In the genomic region with DNA sequence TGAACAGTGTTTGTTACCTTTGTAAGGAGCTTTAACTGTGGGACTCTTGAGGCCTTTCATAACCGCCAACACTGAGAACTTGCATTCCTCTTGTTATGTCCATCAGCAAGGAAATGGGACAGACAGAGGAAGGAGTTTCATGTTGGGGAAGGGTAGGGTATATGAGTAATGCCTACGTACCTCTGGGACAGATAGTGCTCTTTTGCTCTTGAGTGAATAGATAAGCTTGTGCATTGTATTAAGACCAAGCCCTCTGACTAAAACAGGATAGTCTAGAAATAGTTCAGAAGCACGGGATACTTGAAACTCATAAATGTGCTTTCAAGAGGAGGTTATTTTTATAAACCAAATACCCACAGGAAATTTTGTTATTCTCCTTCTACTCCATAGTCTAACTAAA, we compare ENCODE assay signal across 22 mouse cellular contexts.
DNase-seq lines count a peak whose midpoint lies in the region; ATAC-seq and TF ChIP-seq lines count a peak whose summit lies in the region.
"Had no signal": no experiment of that assay in that cellular context is flagged by ENCODE, and none has a peak within 500 bp of the region (broad histone marks: within the 10 kb centered on the region; RNA-seq: fewer than 3 reads in every experiment).

No protein-coding gene starts in this region.

- no peak overlapping the region for H3K9ac ChIP-seq in heart, adult 2 months (ENCODE audit: low read depth, low read length)
- no peak overlapping the region for H3K9ac ChIP-seq in lung, embryonic 14.5 days
- H3K9ac ChIP-seq in heart, embryonic 14.5 days (ENCODE audit: low read length): no peak overlapping the region
- H3K9ac ChIP-seq: embryonic facial prominence, embryonic 15.5 days; hindbrain, embryonic 14.5 days; intestine, embryonic 15.5 days had no signal

- H3K36me3 ChIP-seq in heart, adult 2 months (ENCODE audit: control insufficient read depth, insufficient read depth, low read length): peaks cover 11% of the 10 kb centered on the region
- H3K36me3 ChIP-seq in lung, embryonic 14.5 days (ENCODE audit: insufficient read depth): no peaks in the 10 kb centered on the region
- H3K36me3 ChIP-seq in heart, embryonic 14.5 days (ENCODE audit: control insufficient read depth, insufficient read depth, low read length): no peaks in the 10 kb centered on the region
- H3K36me3 ChIP-seq in myocyte (ENCODE audit: control insufficient read depth, insufficient read depth): no peaks in the 10 kb centered on the region
- H3K36me3 ChIP-seq: embryonic facial prominence, embryonic 15.5 days; forebrain, embryonic 10.5 days; hindbrain, embryonic 10.5 days; intestine, embryonic 15.5 days had no signal

- TF ChIP-seq EP300 in heart, adult 2 months (IDR thresholded peaks at IDR 0.05; ENCODE audit: insufficient read depth, low read depth, low read length): no peak

- ATAC-seq in lung, embryonic 14.5 days (ENCODE audit: insufficient read depth): no peak
- no peak for ATAC-seq in heart, embryonic 14.5 days (ENCODE audit: insufficient number of reproducible peaks, insufficient read depth, low FRiP score, low read depth)
- ATAC-seq: forebrain, embryonic 14.5 days; intestine, embryonic 15.5 days had no signal

- TF ChIP-seq CTCF in heart, adult 2 months (IDR thresholded peaks at IDR 0.05): no peak
- no peak for TF ChIP-seq CTCF in lung, embryonic 14.5 days (IDR thresholded peaks at IDR 0.05; ENCODE audit: low read depth)

- no peak overlapping the region for H3ac ChIP-seq in myocyte (ENCODE audit: control insufficient read depth, insufficient read length)

- H3K79me2 ChIP-seq in heart, adult 2 months (replicated peaks; ENCODE audit: control insufficient read depth, insufficient read depth, low read length): no peaks in the 10 kb centered on the region
- no peaks in the 10 kb centered on the region for H3K79me2 ChIP-seq in myocyte (ENCODE audit: control insufficient read depth, insufficient read depth)

- H3K27me3 ChIP-seq in heart, adult 2 months (ENCODE audit: control insufficient read depth, insufficient read depth, low read length): no peaks in the 10 kb centered on the region
- no peaks in the 10 kb centered on the region for H3K27me3 ChIP-seq in lung, embryonic 14.5 days (ENCODE audit: insufficient read depth, low read length)
- H3K27me3 ChIP-seq in heart, embryonic 14.5 days (ENCODE audit: control insufficient read depth, insufficient read depth, low read length): no peaks in the 10 kb centered on the region
- H3K27me3 ChIP-seq in myocyte (ENCODE audit: control insufficient read depth, insufficient read depth, insufficient read length): no peaks in the 10 kb centered on the region
- H3K27me3 ChIP-seq: embryonic facial prominence, embryonic 15.5 days; intestine, embryonic 15.5 days had no signal

- no peak overlapping the region for H3K4me3 ChIP-seq in heart, adult 2 months
- H3K4me3 ChIP-seq in lung, embryonic 14.5 days (ENCODE audit: low read depth, low read length): no peak overlapping the region
- H3K4me3 ChIP-seq in heart, embryonic 14.5 days (ENCODE audit: control insufficient read depth in 1 of 2, insufficient read depth in 1 of 2, low read depth in 1 of 2, low read length in 2 of 2): no peak overlapping the region
- H3K4me3 ChIP-seq in myocyte: no peak overlapping the region
- H3K4me3 ChIP-seq: embryonic facial prominence, embryonic 15.5 days; erythroblast, embryonic 14.5 days; forebrain, embryonic 10.5 days; gastrocnemius, adult 2 months; hindbrain, embryonic 10.5 days; intestine, embryonic 15.5 days had no signal

- H3K9me3 ChIP-seq in lung, embryonic 14.5 days (ENCODE audit: low read depth, low read length): no peaks in the 10 kb centered on the region
- no peaks in the 10 kb centered on the region for H3K9me3 ChIP-seq in heart, embryonic 14.5 days (ENCODE audit: control insufficient read depth, low read length)
- H3K9me3 ChIP-seq: embryonic facial prominence, embryonic 15.5 days; forebrain, embryonic 10.5 days; hindbrain, embryonic 10.5 days; intestine, embryonic 15.5 days had no signal

- peaks cover 9% of the 10 kb centered on the region for H3K4me1 ChIP-seq in heart, adult 2 months (ENCODE audit: control insufficient read depth, insufficient read depth, low read length)
- no peaks in the 10 kb centered on the region for H3K4me1 ChIP-seq in lung, embryonic 14.5 days (ENCODE audit: insufficient read depth)
- H3K4me1 ChIP-seq in heart, embryonic 14.5 days (ENCODE audit: control insufficient read depth in 2 of 2, insufficient read depth in 2 of 2, low read length in 2 of 2): peaks cover 11 to 47% of the 10 kb centered on the region in 2 experiments
- H3K4me1 ChIP-seq: embryonic facial prominence, embryonic 15.5 days; forebrain, embryonic 10.5 days; hindbrain, embryonic 10.5 days; intestine, embryonic 15.5 days had no signal

- no peak for DNase-seq in heart, adult 2 months
- DNase-seq in heart, postnatal 14 days: no peak
- no peak for DNase-seq in lung, embryonic 14.5 days
- no peak for DNase-seq in lung, postnatal 4 days
- no peak for DNase-seq in gastrocnemius, postnatal 14 days
- DNase-seq in adipocyte (ENCODE audit: low spot score): no peak
- DNase-seq: adrenal gland, postnatal 14 days; cerebellum, adult 18-20 months; cerebellum, adult 9-11 months; cerebellum, postnatal 36 days; gastrocnemius, adult 2 months; gastrocnemius, postnatal 36 days; kidney, adult 18-20 months had no signal

- intact Hi-C loops in heart, adult 2 months (cut with DNase I): no loop called here
- intact Hi-C loops in heart, postnatal 14 days (cut with DNase I): no loop called here
- intact Hi-C loops in gastrocnemius, postnatal 14 days (cut with DNase I; ENCODE audit: low total_unique reads): no loop called here

- 23% methylated on average over 3 of the region's 3 CpGs for WGBS in heart, adult 2 months
- 61% methylated on average over 3 of the region's 3 CpGs for WGBS in lung, embryonic 14.5 days
- 9% methylated on average over 3 of the region's 3 CpGs for WGBS in heart, embryonic 14.5 days

- TF ChIP-seq POLR2A in heart, adult 2 months (IDR thresholded peaks at IDR 0.05; ENCODE audit: insufficient read depth, low read depth, low read length): no peak
- no peak for TF ChIP-seq POLR2A in myocyte (IDR thresholded peaks at IDR 0.05; ENCODE audit: insufficient read length, low read depth)

- peak overlapping the region; percentile 42 for H3K27ac ChIP-seq in heart, adult 2 months
- H3K27ac ChIP-seq in lung, embryonic 14.5 days (ENCODE audit: low read depth): 0 out of 2 replicates have a peak overlapping the region, but pooled peaks have one; percentile 6
- peak overlapping the region; percentile 82 to 87 for H3K27ac ChIP-seq in heart, embryonic 14.5 days (replicated peaks in 1 of 2; ENCODE audit: control insufficient read depth in 1 of 2, insufficient read depth in 1 of 2, low read depth in 2 of 2, low read length in 2 of 2)
- H3K27ac ChIP-seq: embryonic facial prominence, embryonic 15.5 days; forebrain, embryonic 10.5 days; gastrocnemius, adult 2 months; hindbrain, embryonic 10.5 days; hindbrain, embryonic 14.5 days; intestine, embryonic 15.5 days had no signal

- H3K4me2 ChIP-seq in lung, embryonic 14.5 days: no peak overlapping the region
- H3K4me2 ChIP-seq in heart, embryonic 14.5 days (ENCODE audit: low read length): 0 out of 2 replicates have a peak overlapping the region, but pooled peaks have one; percentile 12
- peak overlapping the region; percentile 44 for H3K4me2 ChIP-seq in myocyte (ENCODE audit: low read depth)
- H3K4me2 ChIP-seq: embryonic facial prominence, embryonic 15.5 days; hindbrain, embryonic 14.5 days; intestine, embryonic 15.5 days had no signal

TF ChIP-seq in myocyte, 11 proteins besides CTCF, POLR2A, EP300 and RAD21:
- TF ChIP-seq MAX (IDR thresholded peaks at IDR 0.05; ENCODE audit: low read depth) (no peak), E2F4 (IDR thresholded peaks at IDR 0.05; ENCODE audit: insufficient read depth) (no peak), POLR2AphosphoS2 (IDR thresholded peaks at IDR 0.05; ENCODE audit: insufficient read length, low read depth) (no peak), USF1 (IDR thresholded peaks at IDR 0.05; ENCODE audit: low read depth) (no peak), CEBPB (IDR thresholded peaks at IDR 0.05; ENCODE audit: insufficient read depth, poor library complexity, severe bottlenecking) (no peak), SRF (IDR thresholded peaks at IDR 0.05; ENCODE audit: control insufficient read depth, insufficient read length, low read depth) (no peak), MYOD1 (IDR thresholded peaks at IDR 0.05; ENCODE audit: control insufficient read depth in 1 of 3, insufficient read length in 2 of 3, low read depth in 2 of 3) (no peak), MYOG (IDR thresholded peaks at IDR 0.05; ENCODE audit: control insufficient read depth in 1 of 3, insufficient read depth in 1 of 3, insufficient read length in 2 of 3, low read depth in 2 of 3) (no peak), REST (IDR thresholded peaks at IDR 0.05; ENCODE audit: insufficient read depth, insufficient read length) (no peak)

Comparison
In these comparisons a context has a peak if more than half of its experiments do, and no peak if none do; other contexts are left out.
1. H3K27ac ChIP-seq: peak in every context shown above with its lines; median percentile 84 in heart, embryonic 14.5 days; 42 in heart, adult 2 months; 6 in lung, embryonic 14.5 days.